Mouse (Mus musculus) cerebellum, adult 8-10 months (tissue): ENCODE data around the gene Chn1.
"Not testable (repeated sequence)": the region's sequence is repeated elsewhere in the genome, so short reads cannot be mapped to it uniquely, and the experiment has no call there.

Experiments used
- DNase-seq: peaks from one replicate; pipeline ENCODE4 v3.0.0; 2022

The Chn1 gene

GRCm38 (mm10) chr2:73774786-73775682, at the start of gene Chn1:
TSS of gene Chn1 (minus strand) at chr2:73775346.
- DNase-seq = peak; percentile 61

- DNase-seq = no peak
These were observed 43.6 kb upstream of the Chn1 start for GRCm38 (mm10) chr2:73818742-73819141.

- DNase-seq = no peak
These were observed 32.5 kb upstream of the Chn1 start for GRCm38 (mm10) chr2:73807609-73808008.

GRCm38 (mm10) chr2:73800127-73800526, 25.0 kb upstream of the Chn1 start:
- not testable (repeated sequence) for DNase-seq

GRCm38 (mm10) chr2:73798786-73799185, 23.6 kb upstream of the Chn1 start:
- DNase-seq = no peak

GRCm38 (mm10) chr2:73798136-73798535, 23.0 kb upstream of the Chn1 start:
- DNase-seq = no peak

- DNase-seq = no peak
These were observed 16.9 kb upstream of the Chn1 start for GRCm38 (mm10) chr2:73791846-73792630.

- DNase-seq = no peak
These were observed 15.2 kb upstream of the Chn1 start for GRCm38 (mm10) chr2:73790332-73790731.

- DNase-seq = no peak
These were observed 13.2 kb upstream of the Chn1 start for GRCm38 (mm10) chr2:73788395-73788794.

- no peak for DNase-seq
These were observed 7.3 kb upstream of the Chn1 start for GRCm38 (mm10) chr2:73782371-73782905.

GRCm38 (mm10) chr2:73780321-73781010, 5.3 kb upstream of the Chn1 start:
- no peak for DNase-seq

- DNase-seq = no peak
These were observed 4.7 kb upstream of the Chn1 start for GRCm38 (mm10) chr2:73779796-73780195.

- DNase-seq = no peak
These were observed 4.0 kb upstream of the Chn1 start for GRCm38 (mm10) chr2:73779016-73779595.

- no peak for DNase-seq
These were observed 1.8 kb upstream of the Chn1 start for GRCm38 (mm10) chr2:73776936-73777335.

GRCm38 (mm10) chr2:73775683-73776310, 651 bp upstream of the Chn1 start:
- peak; percentile 20 for DNase-seq

GRCm38 (mm10) chr2:73772945-73773344, 2.2 kb downstream of the Chn1 start:
- no peak for DNase-seq

GRCm38 (mm10) chr2:73768669-73769068, 6.5 kb downstream of the Chn1 start:
- no peak for DNase-seq

- no peak for DNase-seq
These were observed 11.6 kb downstream of the Chn1 start for GRCm38 (mm10) chr2:73763541-73763940.

GRCm38 (mm10) chr2:73759899-73760298, 15.2 kb downstream of the Chn1 start:
- DNase-seq = no peak

- DNase-seq = no peak
These were observed 16.1 kb downstream of the Chn1 start for GRCm38 (mm10) chr2:73759027-73759426.

- no peak for DNase-seq
These were observed 27.8 kb downstream of the Chn1 start for GRCm38 (mm10) chr2:73747297-73747696.

GRCm38 (mm10) chr2:73746375-73746770, 28.8 kb downstream of the Chn1 start:
- DNase-seq = no peak
